Mouse (Mus musculus): ENCODE data around the gene Arid1a. TPM values are rescaled to one million over a fixed set of nuclear protein-coding genes. Genes with fewer than 3 reads are reported as not detected.
"Not testable (repeated sequence)": the region's sequence is repeated elsewhere in the genome, so short reads cannot be mapped to it uniquely, and the experiment has no call there.

Arid1a gene
- total and polyA plus RNA-seq, 3 experiments = 22.2 to 224 (median 205) TPM

GRCm38 (mm10) chr4:133652746-133653145, 103.8 kb downstream of the Arid1a start:
- H3K4me1 ChIP-seq (ENCODE audit: insufficient read depth, low read depth, low read length) = peaks cover 33% of the 10 kb centered on the region
- H3K36me3 ChIP-seq (replicated peaks) = no peaks in the 10 kb centered on the region
- H3K4me3 ChIP-seq (ENCODE audit: low read depth, low read length) = no peak overlapping the region
- no peaks in the 10 kb centered on the region for H3K9me3 ChIP-seq (replicated peaks)
- ATAC-seq (ENCODE audit: extremely low read depth, insufficient number of reproducible peaks, low FRiP score, poor library complexity, severe bottlenecking) (no peak), DNase-seq (ENCODE audit: low spot score) (no peak)
- TF ChIP-seq CTCF (IDR thresholded peaks at IDR 0.05; ENCODE audit: low read depth, low read length) (no peak), POLR2AphosphoS5 (IDR thresholded peaks at IDR 0.05; ENCODE audit: insufficient replicate concordance, low read depth, low read length) (no peak), GATA1 (IDR thresholded peaks at IDR 0.05; ENCODE audit: borderline replicate concordance, low read length) (no peak), TAL1 (conservative IDR thresholded peaks at IDR 0.05; ENCODE audit: low read depth, low read length) (no peak), GATA2 (IDR thresholded peaks at IDR 0.05; ENCODE audit: borderline replicate concordance, low read depth, low read length) (no peak)
- no peaks in the 10 kb centered on the region for H3K27me3 ChIP-seq (ENCODE audit: insufficient read depth, low read length)

- Histone ChIP-seq H3K4me1 (ENCODE audit: insufficient read depth, low read depth, low read length) (peaks cover 26% of the 10 kb centered on the region), H3K27me3 (ENCODE audit: insufficient read depth, low read length) (no peaks in the 10 kb centered on the region), H3K4me3 (ENCODE audit: low read depth, low read length) (no peak overlapping the region), H3K9me3 (replicated peaks) (no peaks in the 10 kb centered on the region), H3K36me3 (replicated peaks) (no peaks in the 10 kb centered on the region)
- TF ChIP-seq TAL1 (conservative IDR thresholded peaks at IDR 0.05; ENCODE audit: low read depth, low read length) (no peak), CTCF (IDR thresholded peaks at IDR 0.05; ENCODE audit: low read depth, low read length) (no peak), POLR2AphosphoS5 (IDR thresholded peaks at IDR 0.05; ENCODE audit: insufficient replicate concordance, low read depth, low read length) (no peak), GATA2 (IDR thresholded peaks at IDR 0.05; ENCODE audit: borderline replicate concordance, low read depth, low read length) (no peak), GATA1 (IDR thresholded peaks at IDR 0.05; ENCODE audit: borderline replicate concordance, low read length) (no peak)
- ATAC-seq (ENCODE audit: extremely low read depth, insufficient number of reproducible peaks, low FRiP score, poor library complexity, severe bottlenecking) (no peak), DNase-seq (ENCODE audit: low spot score) (no peak)
Measured at GRCm38 (mm10) chr4:133651986-133652385, 104.6 kb downstream of the Arid1a start.

GRCm38 (mm10) chr4:133651445-133651844, 105.1 kb downstream of the Arid1a start:
- no peaks in the 10 kb centered on the region for H3K9me3 ChIP-seq (replicated peaks)
- TF ChIP-seq CTCF (IDR thresholded peaks at IDR 0.05; ENCODE audit: low read depth, low read length) (no peak), GATA1 (IDR thresholded peaks at IDR 0.05; ENCODE audit: borderline replicate concordance, low read length) (no peak), POLR2AphosphoS5 (IDR thresholded peaks at IDR 0.05; ENCODE audit: insufficient replicate concordance, low read depth, low read length) (no peak), GATA2 (IDR thresholded peaks at IDR 0.05; ENCODE audit: borderline replicate concordance, low read depth, low read length) (no peak), TAL1 (conservative IDR thresholded peaks at IDR 0.05; ENCODE audit: low read depth, low read length) (no peak)
- no peaks in the 10 kb centered on the region for H3K27me3 ChIP-seq (ENCODE audit: insufficient read depth, low read length)
- H3K4me1 ChIP-seq (ENCODE audit: insufficient read depth, low read depth, low read length) = peaks cover 21% of the 10 kb centered on the region
- no peak overlapping the region for H3K4me3 ChIP-seq (ENCODE audit: low read depth, low read length)
- H3K36me3 ChIP-seq (replicated peaks) = no peaks in the 10 kb centered on the region
- ATAC-seq (ENCODE audit: extremely low read depth, insufficient number of reproducible peaks, low FRiP score, poor library complexity, severe bottlenecking) (no peak), DNase-seq (ENCODE audit: low spot score) (no peak)

GRCm38 (mm10) chr4:133649989-133650699, 106.4 kb downstream of the Arid1a start, which contains the start of gene Zdhhc18:
Gene Zdhhc18, minus strand, starts transcription at chr4:133650154.
- ATAC-seq (ENCODE audit: extremely low read depth, insufficient number of reproducible peaks, low FRiP score, poor library complexity, severe bottlenecking) (peak; percentile 60), DNase-seq (ENCODE audit: low spot score) (no peak)
- Histone ChIP-seq H3K36me3 (replicated peaks) (no peaks in the 10 kb centered on the region), H3K4me3 (ENCODE audit: low read depth, low read length) (peak within 1 kb of the TSS; percentile 37; the same call in 1 of the 2 replicates), H3K4me1 (ENCODE audit: insufficient read depth, low read depth, low read length) (peaks cover 16% of the 10 kb centered on the region), H3K27me3 (ENCODE audit: insufficient read depth, low read length) (peaks cover 3% of the 10 kb centered on the region; the same call in 1 of the 2 replicates), H3K9me3 (replicated peaks) (peaks cover 5% of the 10 kb centered on the region)
- TF ChIP-seq GATA2 (IDR thresholded peaks at IDR 0.05; ENCODE audit: borderline replicate concordance, low read depth, low read length) (no peak), GATA1 (IDR thresholded peaks at IDR 0.05; ENCODE audit: borderline replicate concordance, low read length) (no peak), TAL1 (conservative IDR thresholded peaks at IDR 0.05; ENCODE audit: low read depth, low read length) (no peak), POLR2AphosphoS5 (IDR thresholded peaks at IDR 0.05; ENCODE audit: insufficient replicate concordance, low read depth, low read length) (no peak), CTCF (IDR thresholded peaks at IDR 0.05; ENCODE audit: low read depth, low read length) (peak; percentile 56)

- H3K27me3 ChIP-seq (ENCODE audit: insufficient read depth, low read length); H3K4me3 ChIP-seq (ENCODE audit: low read depth, low read length); H3K36me3 ChIP-seq (replicated peaks); ATAC-seq (ENCODE audit: extremely low read depth, insufficient number of reproducible peaks, low FRiP score, poor library complexity, severe bottlenecking); H3K9me3 ChIP-seq (replicated peaks); DNase-seq (ENCODE audit: low spot score): not testable (repeated sequence)
- peaks cover 16% of the 10 kb centered on the region for H3K4me1 ChIP-seq (ENCODE audit: insufficient read depth, low read depth, low read length)
Measured at GRCm38 (mm10) chr4:133649464-133649863, 107.1 kb downstream of the Arid1a start.

GRCm38 (mm10) chr4:133645680-133646079, 110.9 kb downstream of the Arid1a start:
- DNase-seq (ENCODE audit: low spot score) = no peak
- Histone ChIP-seq H3K4me3 (ENCODE audit: low read depth, low read length) (no peak overlapping the region), H3K9me3 (replicated peaks) (peaks cover 10% of the 10 kb centered on the region), H3K36me3 (replicated peaks) (no peaks in the 10 kb centered on the region), H3K4me1 (ENCODE audit: insufficient read depth, low read depth, low read length) (peaks cover 4% of the 10 kb centered on the region), H3K27me3 (ENCODE audit: insufficient read depth, low read length) (peaks cover 3% of the 10 kb centered on the region; the same call in 1 of the 2 replicates)
- no peak for TF ChIP-seq POLR2AphosphoS5 (IDR thresholded peaks at IDR 0.05; ENCODE audit: insufficient replicate concordance, low read depth, low read length)
- TF ChIP-seq TAL1 (conservative IDR thresholded peaks at IDR 0.05; ENCODE audit: low read depth, low read length) = no peak
- TF ChIP-seq CTCF (IDR thresholded peaks at IDR 0.05; ENCODE audit: low read depth, low read length) = no peak
- no peak for ATAC-seq (ENCODE audit: extremely low read depth, insufficient number of reproducible peaks, low FRiP score, poor library complexity, severe bottlenecking)
